Mouse (Mus musculus) brown adipose tissue, adult 24 weeks (tissue): ENCODE data around the gene Gpr19. TPM values are rescaled to one million over a fixed set of nuclear protein-coding genes. Genes with fewer than 3 reads are reported as not detected.

Experiments
- H3K27ac ChIP-seq: fragments of 200-500 bp; replicated peaks from 2 replicates; pipeline ENCODE4 v1.5.1; 2012; ENCODE audit warnings: low read depth, mild to moderate bottlenecking, low read length
- H3K4me1 ChIP-seq: fragments of 200-500 bp; 2 replicates; pipeline ENCODE4 v1.6.1; 2012; ENCODE audit warnings: low read length, mixed read lengths; ENCODE audit not compliant: control insufficient read depth, insufficient read depth, insufficient read length
- H3K4me3 ChIP-seq: fragments of 200-500 bp; 2 replicates; pipeline ENCODE4 v1.5.1; 2012; ENCODE audit warnings: low read depth, mild to moderate bottlenecking, low read length, moderate library complexity; ENCODE audit not compliant: insufficient read depth
- polyA plus RNA-seq: library from polyadenylated mRNA; stranded (reverse); fragments of >200 nt; gene quantifications from 2 replicates; pipeline ENCODE4 v1.2.4, GENCODE M21; 2012; ENCODE audit not compliant: missing spikeins, insufficient read depth, insufficient read length

Gene Gpr19
- polyA plus RNA-seq, 1 experiment = 3.5 TPM

DNA sequence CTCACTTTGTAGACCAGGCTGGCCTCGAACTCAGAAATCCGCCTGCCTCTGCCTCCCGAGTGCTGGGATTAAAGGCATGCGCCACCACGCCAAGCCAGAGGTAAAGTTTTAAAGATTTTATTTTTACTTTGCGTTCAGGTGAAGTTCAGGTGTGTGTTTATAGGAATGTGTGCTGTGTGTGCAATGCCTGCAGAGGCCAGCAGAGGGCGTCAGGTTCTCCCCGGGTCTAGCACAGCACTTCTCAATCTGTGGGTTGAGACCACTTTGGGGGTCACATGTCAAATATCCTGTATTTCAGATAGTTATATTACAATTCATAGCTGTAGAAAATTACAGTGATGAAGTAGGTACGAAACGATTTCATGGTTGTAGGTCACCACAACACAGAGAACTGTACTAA lies 75.5 kb downstream of the Gpr19 start:
- no peak overlapping the region for H3K27ac ChIP-seq
- no peaks in the 10 kb centered on the region for H3K4me1 ChIP-seq
- H3K4me3 ChIP-seq = no peak overlapping the region

DNA sequence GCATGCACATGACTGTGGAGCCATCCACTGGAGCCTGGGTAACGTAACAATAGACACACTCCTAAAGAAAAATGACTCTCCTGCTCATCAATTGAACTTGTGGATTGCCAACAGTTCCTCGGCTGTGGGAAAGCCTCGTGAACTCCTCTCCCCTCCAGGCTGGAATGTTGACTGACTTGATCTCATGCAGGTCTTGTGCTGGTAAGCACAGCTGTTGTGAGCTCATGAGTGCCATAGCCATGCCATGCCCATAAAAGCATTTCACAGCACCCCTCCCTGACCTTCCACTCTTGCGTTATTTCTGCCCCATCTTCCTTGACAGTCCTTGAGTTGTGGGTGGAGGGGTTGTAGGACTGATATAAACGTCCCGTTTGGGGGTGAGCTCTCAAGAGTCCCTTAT lies 78.0 kb downstream of the Gpr19 start:
- Histone ChIP-seq H3K4me3 (no peak overlapping the region), H3K4me1 (no peaks in the 10 kb centered on the region), H3K27ac (no peak overlapping the region)

DNA sequence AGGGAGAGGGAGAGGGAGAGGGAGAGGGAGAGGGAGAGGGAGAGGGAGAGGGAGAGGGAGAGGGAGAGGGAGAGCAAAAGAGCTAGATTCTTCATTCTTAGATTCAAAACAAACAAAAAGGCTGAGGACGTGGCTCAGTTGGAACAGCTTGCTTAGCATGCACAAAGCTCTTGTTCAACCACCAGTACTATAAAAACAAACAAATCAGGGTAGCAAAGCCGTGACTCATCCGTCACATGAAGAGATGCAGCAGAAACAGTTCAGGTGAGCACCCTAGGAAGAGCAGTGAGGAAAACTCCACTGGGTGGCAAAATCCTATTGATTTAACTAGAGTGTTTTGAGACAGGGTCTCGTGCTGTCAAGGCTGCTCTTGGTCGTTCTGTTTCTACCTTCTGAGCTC lies 78.6 kb downstream of the Gpr19 start:
- Histone ChIP-seq H3K4me1 (no peaks in the 10 kb centered on the region), H3K27ac (no peak overlapping the region), H3K4me3 (no peak overlapping the region)

Other genes starting within 250 kb of the Gpr19 start
- 13.4 and 16.6 TPM in 2 replicates for gene Dusp16, start 106.0 kb downstream of the Gpr19 start, polyA plus RNA-seq
- gene Crebl2, start 68.4 kb downstream of the Gpr19 start, polyA plus RNA-seq = 10.1 and 12.0 TPM in 2 replicates
- 17.1 and 20.7 TPM in 2 replicates for gene Cdkn1b, start 21.8 kb upstream of the Gpr19 start, polyA plus RNA-seq
- gene Apold1, start 83.1 kb upstream of the Gpr19 start, polyA plus RNA-seq = 2.8 and 22.1 TPM in 2 replicates
- 37.6 and 45.3 TPM in 2 replicates for gene Ddx47, start 113.0 kb upstream of the Gpr19 start, polyA plus RNA-seq
- gene Gprc5a, start 167.1 kb upstream of the Gpr19 start, polyA plus RNA-seq = 0.67 and 1.5 TPM in 2 replicates
- not detected in 2 replicates for gene Gprc5d, start 219.7 kb upstream of the Gpr19 start, polyA plus RNA-seq